Mouse (Mus musculus) layer of hippocampus, postnatal 14 days (tissue): ENCODE results near the gene AU015836. TPM values are rescaled to one million over a fixed set of nuclear protein-coding genes. Genes with fewer than 3 reads are reported as not detected.
A peak's percentile ranks its signal among the peaks of the same experiment; 100 is the strongest.
"Not testable (repeated sequence)": the region's sequence is repeated elsewhere in the genome, so short reads cannot be mapped to it uniquely, and the experiment has no call there.

ENCODE experiments used
- DNase-seq, 2 experiments: peaks; one replicate each; pipeline ENCODE4 v3.0.0; 2021 to 2022; ENCODE audit warnings: low spot score in 2 of 2, mixed read lengths in 1 of 2
- long read RNA-seq, 2 experiments: library from polyadenylated mRNA; stranded (forward); transcript quantifications; one replicate each; pipeline ENCODE4 v2.0.0; 2021
- total RNA-seq, 2 experiments: library from RNA; stranded (reverse); gene quantifications; 2 replicates each; pipeline ENCODE4 v1.2.3; 2021

AU015836 gene
- not detected for total RNA-seq
- long read RNA-seq, experiment 1: 0 reads
- long read RNA-seq, experiment 2: 0 reads

DNA sequence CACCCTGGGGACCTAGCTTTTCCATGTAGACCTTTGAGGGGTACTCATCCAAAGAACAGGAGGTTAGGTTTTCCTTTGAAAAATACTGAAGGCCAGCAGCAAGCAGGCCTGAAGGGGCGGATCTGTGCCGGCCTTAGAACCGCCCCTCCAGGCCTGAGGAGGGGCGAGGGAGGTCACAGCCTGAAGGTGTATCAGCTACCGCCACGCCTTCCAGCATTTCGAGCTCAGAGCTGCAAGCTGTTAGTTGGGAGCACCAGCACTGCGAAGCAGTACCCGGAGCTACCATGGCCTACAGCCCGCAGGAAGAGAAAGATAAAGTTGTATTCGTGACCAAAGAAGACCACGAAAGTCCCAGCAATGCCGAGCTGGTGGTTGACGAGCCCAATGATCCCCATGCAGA lies at the start of gene AU015836:
AU015836 (plus strand) TSS at position 216 of the 400 bp plus-strand sequence.
- no peak for DNase-seq

- DNase-seq: no peak
These were observed 49.4 kb upstream of the AU015836 start for GRCm38 (mm10) chrX:93919017-93919416.

DNA sequence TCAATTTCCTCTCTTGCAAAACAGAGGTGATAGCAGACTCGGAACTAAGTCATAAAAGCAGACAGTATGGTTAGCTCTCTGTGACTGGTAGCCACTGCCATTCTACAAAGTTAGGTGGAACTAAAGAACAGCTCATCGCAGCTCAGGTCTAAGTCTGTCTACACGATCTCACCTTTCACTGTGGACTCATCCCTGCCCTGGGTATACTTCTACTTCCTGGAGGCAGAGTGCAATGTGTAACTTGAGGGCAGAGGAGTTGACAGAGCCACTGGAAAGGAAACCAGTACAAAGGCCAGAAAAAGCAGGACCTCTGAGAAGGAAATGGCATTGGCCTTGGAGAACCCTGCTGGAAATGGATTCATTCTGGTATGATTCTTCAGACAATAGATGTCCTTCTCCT lies 40.1 kb upstream of the AU015836 start:
- no peak for DNase-seq

DNA sequence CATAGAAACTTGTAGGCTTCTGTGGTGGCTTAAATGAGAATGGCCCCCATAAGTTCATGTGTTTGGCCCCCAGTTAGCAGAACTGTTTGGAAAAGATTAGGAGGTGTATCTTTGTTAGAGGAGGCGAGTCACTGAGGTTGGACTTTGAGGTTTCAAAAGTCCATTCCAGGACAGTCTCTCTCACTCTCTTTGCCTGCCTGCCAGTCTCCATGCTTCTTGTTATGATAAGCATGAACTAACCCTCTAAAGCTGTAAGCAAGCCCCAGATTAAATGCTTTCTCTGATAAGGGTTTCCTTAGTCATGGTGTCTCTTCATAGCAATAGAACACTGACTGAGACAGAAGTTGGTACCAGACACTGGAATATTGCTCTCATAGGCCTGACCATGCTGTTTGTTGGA lies 39.7 kb upstream of the AU015836 start:
- no peak for DNase-seq

GRCm38 (mm10) chrX:93931694-93932093 lies 36.8 kb upstream of the AU015836 start:
- no peak for DNase-seq

GRCm38 (mm10) chrX:93956727-93957126 lies 11.7 kb upstream of the AU015836 start:
- DNase-seq: peak; percentile 3 to 36

DNA sequence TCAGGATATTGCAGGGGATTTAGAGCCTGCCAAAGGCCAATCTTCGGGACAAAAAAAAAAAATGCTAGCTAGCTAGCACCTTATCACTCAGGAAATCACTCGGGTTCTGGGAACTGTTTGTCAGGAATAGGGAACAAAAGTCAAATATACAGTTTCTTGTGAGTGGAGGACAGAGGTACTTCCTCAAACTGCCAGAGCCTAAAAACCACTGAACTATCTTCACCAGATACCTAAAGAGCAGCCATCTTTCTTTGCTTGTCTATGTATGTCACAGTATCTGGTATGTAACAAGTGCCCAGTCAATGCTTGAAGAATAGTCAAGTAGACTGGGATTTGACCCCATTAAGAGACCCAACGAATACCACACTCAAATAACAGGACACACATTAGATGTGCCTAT lies 10.0 kb upstream of the AU015836 start:
- no peak for DNase-seq

GRCm38 (mm10) chrX:93980341-93980740 lies 11.9 kb downstream of the AU015836 start:
- no peak for DNase-seq

GRCm38 (mm10) chrX:93982193-93982592 lies 13.7 kb downstream of the AU015836 start:
- DNase-seq: no peak

GRCm38 (mm10) chrX:93985096-93985495 lies 16.6 kb downstream of the AU015836 start:
- not testable (repeated sequence) for DNase-seq

DNA sequence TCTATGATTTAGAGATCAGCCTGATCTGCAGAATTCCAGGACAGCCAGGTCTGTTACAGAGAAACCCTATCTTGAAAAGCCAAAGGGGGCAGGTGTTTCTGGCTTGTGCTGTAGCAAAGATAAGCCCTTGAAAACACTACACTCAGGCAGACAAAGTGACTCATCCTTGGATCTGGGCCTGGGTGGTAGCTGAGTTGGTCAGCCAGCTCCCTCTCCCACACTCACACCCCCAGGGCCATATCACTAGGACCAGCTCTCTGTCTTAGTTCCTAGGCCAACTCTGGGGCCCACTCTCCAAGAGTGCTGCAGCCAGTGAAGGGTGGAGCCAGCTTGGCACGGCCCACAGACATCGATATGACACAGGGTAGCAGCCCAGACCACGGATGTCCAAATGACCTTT lies 38.5 kb downstream of the AU015836 start:
- no peak for DNase-seq

GRCm38 (mm10) chrX:94009442-94009841 lies 41.0 kb downstream of the AU015836 start:
- no peak for DNase-seq

DNA sequence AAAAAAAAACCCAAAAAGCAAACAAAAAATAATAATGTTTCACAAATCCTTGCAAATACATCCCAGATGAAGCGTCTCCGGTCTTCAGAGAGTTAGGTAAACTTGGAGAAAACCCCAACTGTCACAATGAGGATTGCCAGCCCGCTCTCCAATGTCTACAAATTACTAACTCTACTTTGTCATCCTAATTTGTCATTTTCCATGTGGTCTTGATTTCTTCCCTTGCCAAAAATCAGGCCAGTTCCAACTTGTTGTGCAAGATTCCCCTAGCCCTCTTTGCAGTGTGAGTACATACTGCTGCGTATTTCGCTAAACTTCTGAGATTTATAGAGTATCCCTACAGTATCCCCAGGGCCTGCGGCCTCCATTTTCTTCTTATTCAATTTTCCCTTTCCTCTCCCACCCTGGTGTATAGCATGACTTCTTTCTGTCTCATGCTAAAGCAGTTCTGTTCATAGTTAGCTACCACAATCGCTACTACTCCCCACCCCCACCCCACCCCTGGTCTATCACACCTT lies 43.3 kb downstream of the AU015836 start:
- no peak for DNase-seq

- DNase-seq: peak in 1 of 2 experiments; percentile 49
These were observed 44.2 kb downstream of the AU015836 start for GRCm38 (mm10) chrX:94012479-94013167.

DNA sequence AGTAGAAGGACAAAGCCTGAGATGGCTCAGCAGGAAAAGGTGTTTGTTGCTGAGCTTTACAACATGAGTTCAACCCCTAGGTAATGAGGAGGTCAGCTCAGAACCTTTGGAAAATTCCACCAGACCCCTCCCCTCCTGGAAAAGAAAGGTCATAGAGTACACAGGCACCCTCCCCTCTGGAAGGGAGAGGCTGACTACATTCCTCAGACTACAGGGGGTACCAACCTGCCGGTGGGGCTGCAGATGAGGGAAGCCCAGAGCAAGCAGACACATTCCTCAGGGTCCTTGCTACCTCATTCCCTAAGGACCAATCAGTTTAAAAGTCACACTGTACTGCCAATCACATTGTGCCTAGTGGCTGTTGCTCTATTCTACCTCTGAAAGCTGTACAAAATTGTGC lies 48.4 kb downstream of the AU015836 start:
- DNase-seq: no peak

DNA sequence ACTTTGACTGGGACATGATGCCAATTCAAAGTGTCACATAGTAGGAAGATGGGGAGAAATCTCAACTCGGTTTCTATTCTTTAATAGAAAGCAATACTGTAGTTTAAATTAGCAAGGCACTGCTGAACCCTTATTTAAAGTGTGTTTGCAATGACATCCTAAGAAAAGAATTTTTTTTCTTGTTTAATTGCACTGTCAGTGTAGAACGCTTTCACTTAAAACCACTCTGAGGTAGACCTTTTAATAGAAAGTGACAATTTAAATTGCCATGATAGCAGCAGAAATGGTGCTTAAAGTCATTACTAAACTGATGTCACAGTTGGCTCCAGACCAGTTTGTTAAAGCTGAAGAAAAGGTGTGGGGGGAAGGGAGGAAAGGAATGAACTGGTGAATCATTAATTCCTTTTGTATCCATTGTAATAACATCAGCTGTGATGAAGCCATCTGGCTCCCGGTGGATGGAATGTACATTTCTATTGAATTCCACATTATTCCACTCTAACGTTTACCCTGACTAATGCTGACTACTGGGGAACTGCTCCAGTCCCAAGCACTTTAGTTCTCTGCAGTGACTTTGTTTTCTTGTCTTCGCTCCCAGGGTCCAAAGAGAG lies 53.9 kb downstream of the AU015836 start:
- DNase-seq: no peak

Other genes with a start within 250 kb of the AU015836 start
- gene Pdk3, start 136.5 kb upstream of the AU015836 start, total RNA-seq: 10 to 100 TPM; 39.1 to 42.5 TPM
- 10 to 100 TPM; 29.3 to 30.1 TPM for gene Zfx, start 155.0 kb downstream of the AU015836 start, total RNA-seq
- 100 to 1,000 TPM; 116 to 159 TPM for gene Eif2s3x, start 244.2 kb downstream of the AU015836 start, total RNA-seq